Mouse (Mus musculus) myocyte (in vitro differentiated cells): ENCODE data around the gene Lipt2.

Source experiments
- CEBPB ChIP-seq: IDR thresholded peaks from 2 replicates; pipeline ENCODE4 v1.6.1; 2011; ENCODE audit warnings: mild to moderate bottlenecking, moderate library complexity; ENCODE audit not compliant: poor library complexity, insufficient read depth, severe bottlenecking
- E2F4 ChIP-seq: IDR thresholded peaks from one replicate; pipeline ENCODE4 v1.6.1; 2011; ENCODE audit warnings: mild to moderate bottlenecking, control low read depth, moderate library complexity; ENCODE audit not compliant: insufficient read depth
- MAX ChIP-seq: IDR thresholded peaks from one replicate; pipeline ENCODE4 v1.6.1; 2011; ENCODE audit warnings: low read depth, mild to moderate bottlenecking, control low read depth
- MYOD1 ChIP-seq, 3 experiments: IDR thresholded peaks; one replicate each; pipeline ENCODE4 v1.6.1; 2011; ENCODE audit warnings: control low read depth in 2 of 3, low read depth in 2 of 3, mild to moderate bottlenecking in 2 of 3, moderate library complexity in 1 of 3; ENCODE audit not compliant: insufficient read length in 2 of 3, control insufficient read depth in 1 of 3
- MYOG ChIP-seq, 3 experiments: IDR thresholded peaks; one replicate each; pipeline ENCODE4 v1.6.1; 2011; ENCODE audit warnings: control low read depth in 2 of 3, low read depth in 2 of 3, mild to moderate bottlenecking in 2 of 3; ENCODE audit not compliant: insufficient read length in 2 of 3, control insufficient read depth in 1 of 3, insufficient read depth in 1 of 3
- POLR2A ChIP-seq: IDR thresholded peaks from one replicate; pipeline ENCODE4 v1.6.1; 2011; ENCODE audit warnings: low read depth, mild to moderate bottlenecking, control low read depth, moderate library complexity; ENCODE audit not compliant: insufficient read length
- POLR2AphosphoS2 ChIP-seq: IDR thresholded peaks from one replicate; pipeline ENCODE4 v1.6.1; 2011; ENCODE audit warnings: low read depth, control low read depth; ENCODE audit not compliant: insufficient read length
- REST ChIP-seq: IDR thresholded peaks from one replicate; pipeline ENCODE4 v1.6.1; 2011; ENCODE audit warnings: mild to moderate bottlenecking, control low read depth, moderate library complexity; ENCODE audit not compliant: insufficient read depth, insufficient read length
- SRF ChIP-seq: IDR thresholded peaks from one replicate; pipeline ENCODE4 v1.6.1; 2011; ENCODE audit warnings: low read depth; ENCODE audit not compliant: control insufficient read depth, insufficient read length
- TCF12 ChIP-seq: IDR thresholded peaks from one replicate; pipeline ENCODE4 v1.6.1; 2011; ENCODE audit warnings: mild to moderate bottlenecking, control low read depth; ENCODE audit not compliant: poor library complexity, insufficient read depth, severe bottlenecking
- USF1 ChIP-seq: IDR thresholded peaks from one replicate; pipeline ENCODE4 v1.6.1; 2011; ENCODE audit warnings: low read depth, mild to moderate bottlenecking, control low read depth, moderate library complexity

- TF ChIP-seq POLR2A (no peak), E2F4 (no peak), USF1 (no peak), TCF12 (no peak), MYOG (IDR thresholded peaks at IDR 0.05; ENCODE audit: control insufficient read depth in 1 of 3, insufficient read depth in 1 of 3, insufficient read length in 2 of 3, low read depth in 2 of 3) (no peak), MAX (no peak), REST (no peak), CEBPB (no peak), POLR2AphosphoS2 (no peak), SRF (no peak), MYOD1 (IDR thresholded peaks at IDR 0.05; ENCODE audit: control insufficient read depth in 1 of 3, insufficient read length in 2 of 3, low read depth in 2 of 3) (no peak)
These were observed 30.6 kb upstream of the Lipt2 start for GRCm38 (mm10) chr7:100128262-100129041.
